Mouse (Mus musculus) ES-E14 (cell line): ENCODE data around the gene Wnt7a. TPM values are rescaled to one million over a fixed set of nuclear protein-coding genes. Genes with fewer than 3 reads are reported as not detected.

Experiments
- DNase-seq: peaks from one replicate; pipeline ENCODE4 v3.0.0-alpha.2; 2013; ENCODE audit warnings: low read depth, low spot score
- H3K27ac ChIP-seq: 2 replicates; pipeline ENCODE4 v1.5.1; 2012; ENCODE audit warnings: low read depth, mild to moderate bottlenecking, low read length, moderate library complexity, mixed read lengths; ENCODE audit not compliant: poor library complexity, insufficient read depth, severe bottlenecking
- H3K36me3 ChIP-seq: 2 replicates; pipeline ENCODE4 v1.6.1; 2012; ENCODE audit warnings: mild to moderate bottlenecking, low read length, moderate library complexity, mixed read lengths; ENCODE audit not compliant: control insufficient read depth, poor library complexity, insufficient read depth, severe bottlenecking
- H3K4me1 ChIP-seq, 2 experiments: fragments of 150-350 bp in 1 of 2; sonication (generic) in 1 of 2; 2 replicates each; pipeline ENCODE4 v1.6.1; 2012; ENCODE audit warnings: low read length in 2 of 2, mild to moderate bottlenecking in 1 of 2, mixed read lengths in 1 of 2; ENCODE audit not compliant: control insufficient read depth in 2 of 2, insufficient read depth in 2 of 2, poor library complexity in 1 of 2
- H3K4me3 ChIP-seq, 2 experiments: fragments of 150-350 bp in 1 of 2; sonication (generic) in 1 of 2; 2 replicates each; pipeline ENCODE4 v1.5.1; 2012; ENCODE audit warnings: low read length in 2 of 2, low read depth in 1 of 2, mild to moderate bottlenecking in 1 of 2, mixed read lengths in 1 of 2; ENCODE audit not compliant: insufficient read depth in 1 of 2, poor library complexity in 1 of 2, severe bottlenecking in 1 of 2
- H3K9ac ChIP-seq: 2 replicates; pipeline ENCODE4 v1.6.1; 2012; ENCODE audit warnings: low read depth, mild to moderate bottlenecking, low read length, mixed read lengths; ENCODE audit not compliant: poor library complexity, insufficient read depth, severe bottlenecking
- H3K9me3 ChIP-seq: fragments of 150-350 bp; sonication (generic); 2 replicates; pipeline ENCODE4 v1.6.1; 2012; ENCODE audit warnings: low read depth, mild to moderate bottlenecking, low read length; ENCODE audit not compliant: control insufficient read depth, insufficient read depth
- CHD2 ChIP-seq: IDR thresholded peaks from 2 replicates; pipeline ENCODE4 v1.6.1; 2014; ENCODE audit warnings: mild to moderate bottlenecking, low read depth, low read length, inconsistent platforms
- HCFC1 ChIP-seq: IDR thresholded peaks from 2 replicates; pipeline ENCODE4 v1.6.1; 2012; ENCODE audit warnings: low read length, inconsistent platforms, borderline replicate concordance; ENCODE audit not compliant: insufficient read depth
- MAFK ChIP-seq: IDR thresholded peaks from 2 replicates; pipeline ENCODE4 v1.6.1; 2014; ENCODE audit warnings: mild to moderate bottlenecking, low read depth, low read length, inconsistent platforms; ENCODE audit not compliant: insufficient read depth
- ZC3H11A ChIP-seq: IDR thresholded peaks from 2 replicates; pipeline ENCODE4 v1.6.1; 2012; ENCODE audit warnings: low read depth, mild to moderate bottlenecking, inconsistent platforms, low read length, borderline replicate concordance
- ZNF384 ChIP-seq: IDR thresholded peaks from 2 replicates; pipeline ENCODE4 v1.6.1; 2012; ENCODE audit warnings: low read depth, low read length, inconsistent platforms
- in situ Hi-C, 2 experiments: fragments of 600-800 bp; cut with MboI; formaldehyde crosslinking; loops; one replicate each; pipeline ENCODE4 v1.15.1; 2025; ENCODE audit warnings: low sequenced_read_pairs in 2 of 2, inconsistent platforms in 1 of 2; ENCODE audit not compliant: unreplicated experiment in 2 of 2
- total RNA-seq: library from RNA; depleted of rRNA; stranded (reverse); fragments of 300-350 nt; gene quantifications from 2 replicates; pipeline ENCODE4 v1.2.3, GENCODE M21; 2012

Gene Wnt7a
- total RNA-seq, 1 experiment, result 1.0 TPM

GRCm38 (mm10) chr6:91411369-91411981 lies 312 bp upstream of the Wnt7a start:
- Histone ChIP-seq H3K4me3 (peak overlapping the region; percentile 64 to 77), H3K9me3 (no peaks in the 10 kb centered on the region), H3K4me1 (peaks cover 2 to 5% of the 10 kb centered on the region in 2 experiments; a peak in 2 of 4 replicates), H3K36me3 (no peaks in the 10 kb centered on the region), H3K27ac (no peak overlapping the region), H3K9ac (no peak overlapping the region)
- in situ Hi-C loops, result loop anchor here (5.0 to 10.0 kb wide), 3 partner anchors 127 to 237 kb away; no protein-coding TSS in a partner anchor
- peak; percentile 73 for DNase-seq
- TF ChIP-seq ZC3H11A, result peak; percentile 86
- no peak for TF ChIP-seq ZNF384
- no peak for TF ChIP-seq MAFK

DNA sequence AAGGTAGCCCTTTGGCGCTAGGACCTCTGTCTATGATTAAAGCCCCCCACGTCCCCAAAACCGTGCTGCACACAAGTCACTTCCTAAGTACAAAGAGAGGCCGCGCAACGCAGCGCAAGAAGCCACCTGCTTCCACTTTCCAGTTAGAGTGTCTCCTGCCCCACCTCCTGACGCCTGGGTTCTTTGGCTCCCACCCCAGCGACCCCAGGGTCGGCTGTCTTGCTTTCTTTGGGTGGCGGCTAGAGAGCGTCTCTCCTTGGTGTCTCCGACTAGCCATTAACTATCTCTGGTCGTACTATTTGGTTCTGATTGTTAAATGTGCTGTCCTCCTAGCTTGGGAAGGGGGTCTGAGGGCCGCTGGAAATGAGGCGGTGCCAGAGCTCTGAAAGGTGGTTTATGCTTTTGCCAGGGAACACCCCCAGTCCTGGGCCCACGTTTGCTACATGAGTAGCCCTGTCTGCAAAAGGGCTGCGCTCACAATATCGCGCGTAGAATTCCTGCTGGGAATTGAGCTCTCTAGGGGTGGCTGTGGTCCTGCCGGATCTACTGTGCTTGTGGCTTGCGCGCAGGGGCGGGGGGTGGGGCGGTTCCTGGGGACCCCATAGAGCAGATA lies 889 bp downstream of the Wnt7a start:
- peaks cover 2 to 5% of the 10 kb centered on the region in 2 experiments; a peak in 2 of 4 replicates for H3K4me1 ChIP-seq
- no peaks in the 10 kb centered on the region for H3K9me3 ChIP-seq
- peak; percentile 12 for DNase-seq
- no peaks in the 10 kb centered on the region for H3K36me3 ChIP-seq
- no peak overlapping the region for H3K27ac ChIP-seq
- no peak for TF ChIP-seq MAFK
- no peak for TF ChIP-seq ZNF384
- TF ChIP-seq ZC3H11A, result no peak
- no peak for TF ChIP-seq HCFC1
- TF ChIP-seq CHD2, result no peak
- in situ Hi-C loops, result loop anchor here (5.0 to 10.0 kb wide), 3 partner anchors 125 to 235 kb away; no protein-coding TSS in a partner anchor
- no peak overlapping the region for H3K9ac ChIP-seq
- H3K4me3 ChIP-seq, result peak overlapping the region; percentile 64 to 77

GRCm38 (mm10) chr6:91409448-91410167 lies 1.6 kb downstream of the Wnt7a start:
- Histone ChIP-seq H3K4me1 (peaks cover 2 to 5% of the 10 kb centered on the region in 2 experiments; a peak in 2 of 4 replicates), H3K27ac (no peak overlapping the region), H3K36me3 (no peaks in the 10 kb centered on the region), H3K4me3 (peak overlapping the region; percentile 33 to 47), H3K9me3 (no peaks in the 10 kb centered on the region), H3K9ac (no peak overlapping the region)
- TF ChIP-seq ZNF384 (no peak), HCFC1 (no peak), CHD2 (no peak), ZC3H11A (no peak), MAFK (no peak)
- peak; percentile 82 for DNase-seq
- in situ Hi-C loops, result loop anchor here (5.0 to 10.0 kb wide), 3 partner anchors 125 to 235 kb away; no protein-coding TSS in a partner anchor

- H3K4me3 ChIP-seq, result no peak overlapping the region
- DNase-seq, result no peak
- TF ChIP-seq HCFC1 (no peak), ZNF384 (no peak), MAFK (no peak), ZC3H11A (no peak), CHD2 (no peak)
- in situ Hi-C loops, result no loop called here
- H3K9ac ChIP-seq, result no peak overlapping the region
- peaks cover 2 to 5% of the 10 kb centered on the region in 2 experiments; a peak in 2 of 4 replicates for H3K4me1 ChIP-seq
- H3K27ac ChIP-seq, result no peak overlapping the region
- H3K36me3 ChIP-seq, result no peaks in the 10 kb centered on the region
- H3K9me3 ChIP-seq, result no peaks in the 10 kb centered on the region
Measured at GRCm38 (mm10) chr6:91408616-91409015, 2.5 kb downstream of the Wnt7a start.
